7 mouse cellular contexts compared by ENCODE assay signal in genomic region chr10:3366870-3367431, GRCm38 (mm10). TPM values are rescaled to one million over a fixed set of nuclear protein-coding genes. Genes with fewer than 3 reads are reported as not detected.
DNase-seq lines count a peak whose midpoint lies in the region; ATAC-seq and TF ChIP-seq lines count a peak whose summit lies in the region.

No protein-coding gene starts in this region.

- peak; percentile 62 for DNase-seq in MN1 (ENCODE audit: low spot score)
- DNase-seq in adrenal gland, adult 8-10 months, result peak; percentile 22
- DNase-seq in forebrain, embryonic 11.5 days (ENCODE audit: low spot score), result no peak
- DNase-seq in heart, postnatal 0 days (ENCODE audit: low spot score), result no peak
- peak; percentile 30 to 59 for DNase-seq in layer of hippocampus, postnatal 25 days (ENCODE audit: extremely low spot score in 1 of 2, low spot score in 1 of 2)
- DNase-seq in testis, postnatal 10 days (ENCODE audit: low spot score), result peak; percentile 42

- H3K4me3 ChIP-seq in forebrain, embryonic 11.5 days (ENCODE audit: low read depth, low read length), result peak overlapping the region; percentile 56
- H3K4me3 ChIP-seq in heart, postnatal 0 days (ENCODE audit: low read depth, low read length), result peak overlapping the region; percentile 78

- TF ChIP-seq CTCF in heart, postnatal 0 days (IDR thresholded peaks at IDR 0.05; ENCODE audit: low read depth), result 0 out of 2 replicates have a peak, but pooled peaks have one; percentile 2

- no peaks in the 10 kb centered on the region for H3K36me3 ChIP-seq in forebrain, embryonic 11.5 days (ENCODE audit: control insufficient read depth, insufficient read depth, low read length)
- no peaks in the 10 kb centered on the region for H3K36me3 ChIP-seq in heart, postnatal 0 days (replicated peaks; ENCODE audit: control insufficient read depth, insufficient read depth, low read length)

- 2% methylated on average over 26 of the region's 26 CpGs for WGBS in forebrain, embryonic 11.5 days
- WGBS in heart, postnatal 0 days, result 2% methylated on average over 26 of the region's 26 CpGs

- peaks cover 3% of the 10 kb centered on the region; the same call in 1 of the 2 replicates for H3K27me3 ChIP-seq in forebrain, embryonic 11.5 days (ENCODE audit: control insufficient read depth, insufficient read depth, low read length)
- no peaks in the 10 kb centered on the region; the same call in 1 of the 2 replicates for H3K27me3 ChIP-seq in heart, postnatal 0 days (ENCODE audit: control insufficient read depth, insufficient read depth, low read length)

- H3K9ac ChIP-seq in forebrain, embryonic 11.5 days (ENCODE audit: low read length), result peak overlapping the region; percentile 49
- H3K9ac ChIP-seq in heart, postnatal 0 days (replicated peaks; ENCODE audit: low read depth, low read length), result peak overlapping the region; percentile 73

- no peak overlapping the region for H3K27ac ChIP-seq in forebrain, embryonic 11.5 days (ENCODE audit: low read depth, low read length)
- peak overlapping the region; percentile 82 for H3K27ac ChIP-seq in heart, postnatal 0 days (ENCODE audit: low read depth)

- no peaks in the 10 kb centered on the region; the same call in 1 of the 2 replicates for H3K4me1 ChIP-seq in forebrain, embryonic 11.5 days (replicated peaks; ENCODE audit: control insufficient read depth, insufficient read depth, low read length)
- peaks cover 12% of the 10 kb centered on the region; the same call in 1 of the 2 replicates for H3K4me1 ChIP-seq in heart, postnatal 0 days (ENCODE audit: control insufficient read depth, insufficient read depth)

- TF ChIP-seq EP300 in heart, postnatal 0 days (IDR thresholded peaks at IDR 0.05; ENCODE audit: low read depth), result no peak

- peak overlapping the region; percentile 97 for H3K4me2 ChIP-seq in forebrain, embryonic 11.5 days (ENCODE audit: low read depth, low read length, severe bottlenecking)
- peak overlapping the region; percentile 79 for H3K4me2 ChIP-seq in heart, postnatal 0 days (ENCODE audit: low read depth, low read length)

- no peaks in the 10 kb centered on the region for H3K9me3 ChIP-seq in forebrain, embryonic 11.5 days (ENCODE audit: control insufficient read depth, low read length)
- no peaks in the 10 kb centered on the region for H3K9me3 ChIP-seq in heart, postnatal 0 days (replicated peaks; ENCODE audit: control insufficient read depth, low read length)

- peak; percentile 49 for ATAC-seq in forebrain, embryonic 11.5 days (replicated peaks; ENCODE audit: low FRiP score)
- peak; percentile 51 for ATAC-seq in heart, postnatal 0 days (ENCODE audit: insufficient read depth, low read depth)
- ATAC-seq in megakaryocyte progenitor cell, adult 5-6 weeks (replicated peaks; ENCODE audit: poor library complexity), result 0 out of 2 replicates have a peak, but pooled peaks have one; percentile 9

RNA-seq across cellular contexts. Expression of gene Ppp1r14c, which starts 1.1 kb away (rescaled TPM):
- 10 to 100 TPM in 2 of 4 experiments, 1 to 10 TPM in 2; 5.5 to 33.1 (median 13.5) TPM for total RNA-seq in adrenal gland, adult 8-10 months (2022)
- 2.0 and 2.4 TPM in 2 replicates for polyA plus RNA-seq in forebrain, embryonic 11.5 days (2014; fragmentation: Nextera tagmentation; extraction: Ambion mirVana)
- total RNA-seq in heart, postnatal 0 days (2014; rRNA removed; ENCODE audit: low replicate concordance), result 269 and 288 TPM in 2 replicates
- polyA plus RNA-seq in heart, postnatal 0 days (2015; fragmentation: Nextera tagmentation; extraction: Ambion mirVana), result 325 and 334 TPM in 2 replicates
- total RNA-seq in layer of hippocampus, postnatal 25 days (2021), result 10 to 100 TPM; 28.4 to 32.0 TPM
- total RNA-seq in megakaryocyte progenitor cell, adult 5-6 weeks (2015), result not detected in 2 replicates
- total RNA-seq in megakaryocyte progenitor cell, adult 5-6 weeks (2017), result not detected in 2 replicates

Comparison
In these comparisons a context has a peak if more than half of its experiments do, and no peak if none do; other contexts are left out.
1. DNase-seq: peak in MN1 (single experiment), adrenal gland, adult 8-10 months (single experiment), layer of hippocampus, postnatal 25 days (2 of 2) and testis, postnatal 10 days (single experiment); none in forebrain, embryonic 11.5 days (single experiment) and heart, postnatal 0 days (single experiment).
2. RNA of gene Ppp1r14c, which starts 1.1 kb away (total RNA-seq): 269 to 288 TPM in heart, postnatal 0 days, 28.4 to 32.0 TPM in layer of hippocampus, postnatal 25 days and 5.5 to 33.1 TPM in adrenal gland, adult 8-10 months; not detected in megakaryocyte progenitor cell, adult 5-6 weeks; every median in the first group is over 4 times any median in the second.
3. Peak in every context shown above with its lines, with median percentiles within 50 percentile points of each other: ATAC-seq.